Mouse (Mus musculus): ENCODE data around the gene Scfd2. TPM values are rescaled to one million over a fixed set of nuclear protein-coding genes. Genes with fewer than 3 reads are reported as not detected.

The Scfd2 gene
- polyA plus RNA-seq, 1 experiment, result 0.18 TPM

DNA sequence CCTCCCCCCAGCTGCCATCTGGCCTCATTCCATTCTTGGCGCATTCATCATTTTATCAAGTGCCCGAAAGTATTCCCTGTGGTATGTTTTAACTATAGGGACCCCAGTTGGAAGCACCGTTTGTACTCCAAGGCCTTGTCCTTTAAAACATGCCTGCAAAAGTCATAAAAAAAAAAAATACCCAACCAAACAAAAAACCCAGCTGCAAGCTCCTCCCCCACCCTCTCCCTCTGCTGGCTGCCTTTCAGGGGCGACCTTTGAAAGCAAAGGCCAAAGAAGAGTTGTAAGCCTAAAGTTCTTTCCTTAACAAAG, 335.3 kb downstream of the Scfd2 start:
- no peak overlapping the region for H3K4me3 ChIP-seq (replicated peaks)
- TF ChIP-seq TAL1 (IDR thresholded peaks at IDR 0.05; ENCODE audit: low read length), result no peak
- no peak for TF ChIP-seq GATA1 (IDR thresholded peaks at IDR 0.05; ENCODE audit: low read length)
- peaks cover 23% of the 10 kb centered on the region for H3K4me1 ChIP-seq (ENCODE audit: control insufficient read depth)
- H3K9me3 ChIP-seq (ENCODE audit: control insufficient read depth, low read length), result no peaks in the 10 kb centered on the region
- H3K36me3 ChIP-seq (ENCODE audit: control insufficient read depth), result no peaks in the 10 kb centered on the region; the same call in 1 of the 2 replicates
- H3K27me3 ChIP-seq (ENCODE audit: control insufficient read depth), result peaks cover 56% of the 10 kb centered on the region

DNA sequence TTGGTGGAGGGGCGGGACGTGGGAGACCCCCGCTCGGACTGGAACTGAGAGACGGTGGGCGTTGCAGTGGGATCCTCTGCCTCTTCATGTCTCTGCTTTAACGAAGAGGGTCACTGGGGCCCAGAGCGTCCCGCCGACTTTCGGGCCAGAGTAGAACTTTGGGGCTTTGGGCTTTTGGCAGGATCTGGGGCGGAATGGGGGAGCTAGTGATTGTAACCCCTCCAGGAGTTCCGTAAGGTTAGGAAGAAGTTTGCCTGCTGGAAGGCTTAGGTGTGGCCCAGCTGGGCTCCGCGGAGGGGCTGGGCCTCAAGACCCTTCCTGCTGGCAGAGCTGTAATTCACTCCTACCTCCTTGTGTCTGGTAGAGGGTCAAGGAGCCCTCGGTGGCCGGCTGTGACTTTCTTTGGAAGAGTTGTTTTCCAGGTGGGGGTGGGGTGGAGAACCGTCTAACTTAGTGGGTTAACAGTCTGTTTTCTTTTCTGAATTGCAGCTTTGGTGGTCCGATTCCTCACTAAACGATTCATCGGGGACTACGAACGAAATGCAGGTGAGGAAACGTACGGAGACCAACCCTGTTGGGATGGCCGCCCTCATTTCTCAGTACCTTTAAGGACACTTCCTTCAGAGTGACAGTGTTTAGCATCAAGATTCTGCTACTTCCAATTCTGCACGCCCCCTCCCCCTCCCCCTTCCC, 335.8 kb downstream of the Scfd2 start:
- peaks cover 61% of the 10 kb centered on the region for H3K27me3 ChIP-seq (ENCODE audit: control insufficient read depth)

DNA sequence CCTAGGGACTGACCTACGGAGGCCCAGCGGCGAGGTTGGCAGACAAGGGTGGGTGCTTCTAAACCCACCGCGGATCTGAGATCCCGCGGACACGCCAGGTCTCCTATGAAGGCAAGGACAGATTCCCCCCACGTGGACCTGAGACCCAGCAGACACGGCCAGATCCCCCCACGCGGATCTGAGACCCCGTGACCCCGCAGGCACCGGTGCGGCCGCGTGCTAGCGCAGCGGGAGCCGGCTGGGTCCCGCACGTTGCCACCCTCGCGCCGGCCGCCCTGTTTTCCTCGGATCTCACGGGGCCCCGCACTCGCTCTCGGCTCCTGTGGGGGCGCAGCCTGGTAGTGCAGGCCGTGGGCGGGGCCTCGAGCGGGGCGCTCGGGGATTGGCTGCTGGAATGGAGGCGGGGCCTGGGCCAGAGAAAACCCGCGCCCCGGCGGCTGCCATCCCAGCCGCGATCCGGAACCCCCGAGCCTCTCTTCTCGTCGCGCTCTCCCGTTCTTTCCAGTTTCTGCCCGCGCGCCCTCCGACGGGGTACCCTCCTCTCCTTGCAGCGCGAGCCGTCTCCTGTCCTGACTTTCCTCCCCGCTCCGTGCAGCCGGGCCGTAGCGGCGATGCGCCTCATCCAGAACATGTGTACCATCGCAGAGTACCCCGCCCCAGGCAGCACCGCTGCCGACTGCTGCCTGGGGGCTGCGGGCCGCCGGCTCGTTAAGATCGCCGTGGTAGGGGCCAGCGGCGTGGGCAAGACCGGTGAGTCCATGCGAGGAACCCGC, 336.5 kb downstream of the Scfd2 start, which contains the start of gene Rasl11b:
Rasl11b (plus strand) TSS at position 446 of the 773 bp plus-strand sequence.
- Histone ChIP-seq H3K36me3 (ENCODE audit: control insufficient read depth) (no peaks in the 10 kb centered on the region; the same call in 1 of the 2 replicates), H3K9me3 (ENCODE audit: control insufficient read depth, low read length) (no peaks in the 10 kb centered on the region), H3K27me3 (ENCODE audit: control insufficient read depth) (peaks cover 64% of the 10 kb centered on the region), H3K4me3 (replicated peaks) (peak within 1 kb of the TSS; percentile 67), H3K4me1 (ENCODE audit: control insufficient read depth) (peaks cover 23% of the 10 kb centered on the region)
- TF ChIP-seq TAL1 (IDR thresholded peaks at IDR 0.05; ENCODE audit: low read length) (no peak), GATA1 (IDR thresholded peaks at IDR 0.05; ENCODE audit: low read length) (no peak)

More for the DNA sequence above, 335.8 kb downstream of the Scfd2 start:
- no peak for TF ChIP-seq TAL1 (IDR thresholded peaks at IDR 0.05; ENCODE audit: low read length)
- no peak for TF ChIP-seq GATA1 (IDR thresholded peaks at IDR 0.05; ENCODE audit: low read length)
- Histone ChIP-seq H3K4me3 (replicated peaks) (peak overlapping the region; percentile 67), H3K36me3 (ENCODE audit: control insufficient read depth) (no peaks in the 10 kb centered on the region; the same call in 1 of the 2 replicates), H3K9me3 (ENCODE audit: control insufficient read depth, low read length) (no peaks in the 10 kb centered on the region), H3K4me1 (ENCODE audit: control insufficient read depth) (peaks cover 23% of the 10 kb centered on the region)

DNA sequence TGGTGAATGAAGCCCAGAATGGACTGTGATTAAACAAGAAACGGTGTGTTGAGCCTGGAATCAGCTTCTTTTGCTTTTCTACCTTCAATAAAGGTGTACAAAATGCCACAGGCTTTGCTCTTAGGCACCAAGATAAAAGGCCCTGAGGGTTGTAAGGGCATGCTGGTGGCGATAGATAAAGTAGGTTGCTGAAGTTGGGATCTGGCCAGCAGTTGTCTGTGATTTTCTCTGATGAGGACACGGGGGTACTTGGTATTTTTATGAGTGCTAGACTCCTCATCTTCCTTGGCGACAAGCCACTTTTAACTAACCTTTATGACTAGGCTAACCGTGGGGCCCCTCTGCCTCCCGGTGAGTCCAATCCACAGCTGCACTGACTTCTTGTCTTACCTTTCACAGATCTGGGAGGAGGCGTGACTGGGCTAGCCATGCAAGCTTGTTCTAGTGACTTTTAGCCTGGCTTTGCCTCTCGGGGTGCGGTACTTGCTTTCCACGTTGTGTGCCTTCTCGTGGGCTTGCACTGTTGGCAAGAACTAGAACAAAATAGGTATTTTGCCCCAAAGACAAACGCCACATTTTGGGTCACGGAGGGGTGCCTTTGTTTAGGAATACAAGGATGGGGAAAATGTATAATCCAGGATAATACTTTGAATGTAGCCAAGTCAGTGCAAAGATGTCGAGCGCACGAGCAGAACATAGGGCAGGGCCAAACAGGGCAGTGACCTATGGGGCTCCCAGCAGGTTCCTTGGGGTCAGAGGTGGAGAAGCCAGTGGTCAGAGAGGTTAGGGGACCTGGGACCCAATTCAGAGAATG, 337.3 kb downstream of the Scfd2 start:
- no peak for TF ChIP-seq GATA1 (IDR thresholded peaks at IDR 0.05; ENCODE audit: low read length)
- no peak for TF ChIP-seq TAL1 (IDR thresholded peaks at IDR 0.05; ENCODE audit: low read length)
- H3K27me3 ChIP-seq (ENCODE audit: control insufficient read depth), result peaks cover 65% of the 10 kb centered on the region
- no peaks in the 10 kb centered on the region; the same call in 1 of the 2 replicates for H3K36me3 ChIP-seq (ENCODE audit: control insufficient read depth)
- H3K4me1 ChIP-seq (ENCODE audit: control insufficient read depth), result peaks cover 23% of the 10 kb centered on the region
- peak overlapping the region; percentile 67 for H3K4me3 ChIP-seq (replicated peaks)
- no peaks in the 10 kb centered on the region for H3K9me3 ChIP-seq (ENCODE audit: control insufficient read depth, low read length)

DNA sequence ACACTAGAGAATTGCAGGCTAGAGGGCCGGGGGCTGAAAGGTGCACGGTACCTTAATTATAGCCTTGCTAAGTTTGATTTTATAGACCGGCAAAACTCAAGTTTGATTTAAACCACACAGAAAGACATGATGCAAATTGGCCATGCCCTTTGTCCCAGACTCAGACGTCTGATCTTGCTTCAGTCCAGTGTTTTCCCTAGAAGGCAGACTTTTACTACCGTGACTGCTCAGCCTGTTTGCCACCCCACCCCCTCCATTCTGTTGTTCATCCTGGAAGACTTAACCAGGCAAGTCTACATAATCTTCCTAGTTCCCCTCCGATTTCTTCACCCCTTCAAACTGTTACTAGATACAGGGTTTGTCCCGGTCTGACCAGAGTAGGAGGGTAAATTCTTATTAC, 337.9 kb downstream of the Scfd2 start:
- TF ChIP-seq GATA1 (IDR thresholded peaks at IDR 0.05; ENCODE audit: low read length) (no peak), TAL1 (IDR thresholded peaks at IDR 0.05; ENCODE audit: low read length) (no peak)
- Histone ChIP-seq H3K27me3 (ENCODE audit: control insufficient read depth) (peaks cover 65% of the 10 kb centered on the region), H3K9me3 (ENCODE audit: control insufficient read depth, low read length) (no peaks in the 10 kb centered on the region), H3K4me1 (ENCODE audit: control insufficient read depth) (peaks cover 23% of the 10 kb centered on the region), H3K36me3 (ENCODE audit: control insufficient read depth) (no peaks in the 10 kb centered on the region; the same call in 1 of the 2 replicates), H3K4me3 (replicated peaks) (no peak overlapping the region)

DNA sequence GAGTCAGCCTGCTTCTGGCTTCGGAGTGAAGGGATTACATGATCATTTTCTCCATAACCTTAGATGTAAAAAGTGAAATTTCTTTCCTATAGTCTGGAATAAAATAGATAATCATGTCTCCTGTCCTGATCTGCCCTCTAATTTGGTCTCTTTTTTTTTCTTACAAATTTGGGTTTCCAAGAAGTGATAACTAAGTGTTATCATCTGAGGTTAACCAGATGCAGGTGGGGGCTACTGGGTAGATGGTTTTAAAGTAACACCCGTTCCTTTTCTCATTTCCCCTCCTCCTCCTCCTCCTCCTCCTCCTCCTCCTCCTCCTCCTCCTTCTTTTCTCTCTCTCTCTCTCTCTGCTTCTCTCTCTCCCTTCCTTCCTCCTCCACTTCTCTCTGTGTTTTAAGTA, 338.6 kb downstream of the Scfd2 start:
- Histone ChIP-seq H3K4me3 (replicated peaks) (no peak overlapping the region), H3K36me3 (ENCODE audit: control insufficient read depth) (no peaks in the 10 kb centered on the region; the same call in 1 of the 2 replicates), H3K27me3 (ENCODE audit: control insufficient read depth) (peaks cover 65% of the 10 kb centered on the region), H3K9me3 (ENCODE audit: control insufficient read depth, low read length) (no peaks in the 10 kb centered on the region), H3K4me1 (ENCODE audit: control insufficient read depth) (peaks cover 23% of the 10 kb centered on the region)
- no peak for TF ChIP-seq GATA1 (IDR thresholded peaks at IDR 0.05; ENCODE audit: low read length)
- no peak for TF ChIP-seq TAL1 (IDR thresholded peaks at IDR 0.05; ENCODE audit: low read length)

DNA sequence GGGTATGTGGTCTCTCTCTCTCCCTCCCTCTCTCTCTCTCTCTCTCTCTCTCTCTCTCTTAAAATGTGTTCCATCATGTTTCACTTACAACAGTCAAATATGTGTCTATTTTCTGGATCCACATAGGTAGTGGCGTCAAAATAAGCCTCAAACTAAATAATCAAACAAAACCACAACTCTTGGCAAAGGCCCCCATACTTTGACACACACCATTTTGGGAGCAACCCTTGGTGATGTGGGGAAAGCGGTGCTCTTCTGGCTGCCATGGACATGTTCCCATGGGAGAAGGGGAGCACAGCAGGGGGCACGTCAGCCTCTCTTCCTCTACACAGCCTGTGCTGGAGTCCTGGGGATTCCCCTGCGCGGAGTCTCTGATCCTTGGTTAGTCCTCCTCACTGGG, 340.6 kb downstream of the Scfd2 start:
- H3K27me3 ChIP-seq (ENCODE audit: control insufficient read depth), result peaks cover 50% of the 10 kb centered on the region
- no peaks in the 10 kb centered on the region for H3K9me3 ChIP-seq (ENCODE audit: control insufficient read depth, low read length)
- H3K4me3 ChIP-seq (replicated peaks), result no peak overlapping the region
- H3K4me1 ChIP-seq (ENCODE audit: control insufficient read depth), result peaks cover 23% of the 10 kb centered on the region
- H3K36me3 ChIP-seq (ENCODE audit: control insufficient read depth), result no peaks in the 10 kb centered on the region
- TF ChIP-seq TAL1 (IDR thresholded peaks at IDR 0.05; ENCODE audit: low read length) (no peak), GATA1 (IDR thresholded peaks at IDR 0.05; ENCODE audit: low read length) (no peak)

DNA sequence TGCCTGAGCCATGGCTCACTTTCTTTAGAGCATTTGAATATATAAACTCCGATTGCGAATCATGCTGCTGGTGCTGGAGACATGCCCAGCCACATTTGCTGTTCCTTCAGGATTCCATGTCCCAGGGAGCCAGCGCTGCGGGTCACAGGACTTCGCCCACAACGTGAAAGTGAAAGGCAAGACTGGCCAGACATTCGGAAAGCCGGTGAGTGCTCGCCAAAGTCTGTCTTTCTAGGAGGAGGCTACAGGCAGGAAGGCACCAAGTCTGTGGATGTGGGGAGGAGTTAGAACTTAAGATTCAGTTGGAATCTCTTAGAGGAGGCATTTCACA, 341.4 kb downstream of the Scfd2 start:
- Histone ChIP-seq H3K4me1 (ENCODE audit: control insufficient read depth) (peaks cover 15% of the 10 kb centered on the region), H3K9me3 (ENCODE audit: control insufficient read depth, low read length) (no peaks in the 10 kb centered on the region), H3K27me3 (ENCODE audit: control insufficient read depth) (peaks cover 42% of the 10 kb centered on the region), H3K36me3 (ENCODE audit: control insufficient read depth) (no peaks in the 10 kb centered on the region), H3K4me3 (replicated peaks) (no peak overlapping the region)
- TF ChIP-seq GATA1 (IDR thresholded peaks at IDR 0.05; ENCODE audit: low read length), result no peak
- TF ChIP-seq TAL1 (IDR thresholded peaks at IDR 0.05; ENCODE audit: low read length), result no peak

Data from erythroblast, embryonic 14.5 days (primary cell).